Mouse (Mus musculus) stomach, postnatal 0 days (tissue): ENCODE results near the gene Cdc42ep4.

ENCODE experiments used
- CTCF ChIP-seq: IDR thresholded peaks from 2 replicates; pipeline ENCODE4 v1.5.1; 2016; ENCODE audit warnings: antibody characterized with exemption, low read depth, mild to moderate bottlenecking, moderate library complexity
- EP300 ChIP-seq: optimal IDR thresholded peaks from 2 replicates; pipeline ENCODE3; 2016; ENCODE audit warnings: antibody characterized with exemption

GRCm38 (mm10) chr11:113739213-113739612 lies 12.5 kb downstream of the Cdc42ep4 start:
- TF ChIP-seq CTCF (no peak), EP300 (no peak)
